In the genomic region with DNA sequence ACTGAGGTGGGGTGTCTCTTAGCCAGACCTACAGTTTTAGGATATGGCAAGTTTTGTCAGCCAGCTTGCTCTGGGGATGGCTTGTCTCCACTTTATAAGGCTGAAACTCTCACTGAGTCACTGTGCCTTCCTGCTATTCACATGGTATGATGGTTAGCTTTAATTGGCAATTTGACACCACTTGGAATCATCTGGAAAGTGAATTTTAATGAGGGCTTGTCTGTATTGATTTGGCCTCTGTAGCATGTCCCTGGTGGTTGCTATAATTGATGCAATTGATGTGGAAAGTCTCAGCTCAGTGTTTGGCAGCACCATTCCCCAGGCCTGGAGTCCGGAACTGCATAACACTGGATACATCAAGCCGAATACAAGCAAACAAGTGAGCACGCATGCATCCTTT, we compare ENCODE assay signal across 26 mouse cellular contexts.
A peak's percentile ranks its signal among the peaks of the same experiment; 100 is the strongest.
DNase-seq lines count a peak whose midpoint lies in the region; ATAC-seq lines count a peak whose summit lies in the region.
"Had no signal": no experiment of that assay in that cellular context is flagged by ENCODE, and none has a peak within 500 bp of the region (broad histone marks: within the 10 kb centered on the region; RNA-seq: fewer than 3 reads in every experiment).

No protein-coding gene starts in this region.

- H3K36me3 ChIP-seq in embryonic facial prominence, embryonic 14.5 days (ENCODE audit: control insufficient read depth, insufficient read depth, low read length), result no peaks in the 10 kb centered on the region
- H3K36me3 ChIP-seq in embryonic facial prominence, embryonic 10.5 days (replicated peaks), result no peaks in the 10 kb centered on the region
- no peaks in the 10 kb centered on the region for H3K36me3 ChIP-seq in forebrain, embryonic 14.5 days (ENCODE audit: control insufficient read depth, insufficient read depth, low read length)
- no peaks in the 10 kb centered on the region for H3K36me3 ChIP-seq in forebrain, embryonic 12.5 days (replicated peaks)
- H3K36me3 ChIP-seq in heart, embryonic 12.5 days, result no peaks in the 10 kb centered on the region
- H3K36me3 ChIP-seq: embryonic facial prominence, embryonic 12.5 days; heart, embryonic 13.5 days; hindbrain, embryonic 13.5 days had no signal

- no peaks in the 10 kb centered on the region for H3K9me3 ChIP-seq in embryonic facial prominence, embryonic 14.5 days (ENCODE audit: control insufficient read depth, low read length)
- no peaks in the 10 kb centered on the region for H3K9me3 ChIP-seq in embryonic facial prominence, embryonic 10.5 days
- no peaks in the 10 kb centered on the region for H3K9me3 ChIP-seq in forebrain, embryonic 14.5 days (replicated peaks; ENCODE audit: control insufficient read depth, low read length)
- H3K9me3 ChIP-seq in forebrain, embryonic 12.5 days, result no peaks in the 10 kb centered on the region
- H3K9me3 ChIP-seq in heart, embryonic 12.5 days (replicated peaks), result peaks cover 6% of the 10 kb centered on the region; the same call in 1 of the 2 replicates
- H3K9me3 ChIP-seq: embryonic facial prominence, embryonic 12.5 days; heart, embryonic 13.5 days; hindbrain, embryonic 13.5 days had no signal

- WGBS in embryonic facial prominence, embryonic 14.5 days, result 83% methylated on average over 3 of the region's 3 CpGs
- 92% methylated on average over 3 of the region's 3 CpGs for WGBS in embryonic facial prominence, embryonic 10.5 days
- WGBS in forebrain, embryonic 14.5 days, result 69% methylated on average over 3 of the region's 3 CpGs
- WGBS in forebrain, embryonic 12.5 days, result 84% methylated on average over 3 of the region's 3 CpGs
- WGBS in heart, embryonic 12.5 days, result 92% methylated on average over 3 of the region's 3 CpGs

- ATAC-seq in embryonic facial prominence, embryonic 14.5 days (ENCODE audit: low read depth), result peak; percentile 82
- no peak for ATAC-seq in forebrain, embryonic 14.5 days
- ATAC-seq in forebrain, embryonic 12.5 days (ENCODE audit: low FRiP score), result no peak
- ATAC-seq in heart, embryonic 12.5 days (ENCODE audit: insufficient number of reproducible peaks, low FRiP score), result no peak
- ATAC-seq: hindbrain, postnatal 0 days; inflammation-experienced regulatory T-cells, adult 6 months; intestine, embryonic 16.5 days; Patski had no signal

- no peak overlapping the region for H3K27ac ChIP-seq in embryonic facial prominence, embryonic 14.5 days (replicated peaks; ENCODE audit: low read depth, low read length)
- no peak overlapping the region for H3K27ac ChIP-seq in embryonic facial prominence, embryonic 10.5 days (replicated peaks)
- no peak overlapping the region for H3K27ac ChIP-seq in forebrain, embryonic 14.5 days (ENCODE audit: low read depth, low read length)
- no peak overlapping the region for H3K27ac ChIP-seq in forebrain, embryonic 12.5 days
- H3K27ac ChIP-seq in heart, embryonic 12.5 days (ENCODE audit: poor library complexity, severe bottlenecking), result no peak overlapping the region
- H3K27ac ChIP-seq: embryonic facial prominence, embryonic 12.5 days; heart, embryonic 13.5 days; hindbrain, embryonic 13.5 days; hindbrain, postnatal 0 days had no signal

- H3K9ac ChIP-seq in embryonic facial prominence, embryonic 14.5 days (ENCODE audit: low read depth, low read length), result no peak overlapping the region
- H3K9ac ChIP-seq in forebrain, embryonic 14.5 days (ENCODE audit: low read length), result no peak overlapping the region
- H3K9ac ChIP-seq in forebrain, embryonic 12.5 days, result no peak overlapping the region
- no peak overlapping the region for H3K9ac ChIP-seq in heart, embryonic 12.5 days
- H3K9ac ChIP-seq: embryonic facial prominence, embryonic 12.5 days; heart, embryonic 13.5 days; hindbrain, embryonic 13.5 days had no signal

- no peaks in the 10 kb centered on the region for H3K4me1 ChIP-seq in embryonic facial prominence, embryonic 14.5 days (ENCODE audit: control insufficient read depth, insufficient read depth, low read length)
- H3K4me1 ChIP-seq in embryonic facial prominence, embryonic 10.5 days, result no peaks in the 10 kb centered on the region
- H3K4me1 ChIP-seq in forebrain, embryonic 14.5 days (ENCODE audit: control insufficient read depth, insufficient read depth, low read length), result no peaks in the 10 kb centered on the region
- no peaks in the 10 kb centered on the region for H3K4me1 ChIP-seq in forebrain, embryonic 12.5 days
- no peaks in the 10 kb centered on the region for H3K4me1 ChIP-seq in heart, embryonic 12.5 days (replicated peaks)
- H3K4me1 ChIP-seq: embryonic facial prominence, embryonic 12.5 days; hindbrain, embryonic 13.5 days had no signal

- no peak overlapping the region for H3K4me2 ChIP-seq in embryonic facial prominence, embryonic 14.5 days (ENCODE audit: low read depth, low read length)
- H3K4me2 ChIP-seq in forebrain, embryonic 14.5 days (ENCODE audit: low read length), result no peak overlapping the region
- H3K4me2 ChIP-seq in forebrain, embryonic 12.5 days, result no peak overlapping the region
- no peak overlapping the region for H3K4me2 ChIP-seq in heart, embryonic 12.5 days
- H3K4me2 ChIP-seq: embryonic facial prominence, embryonic 12.5 days; heart, embryonic 13.5 days; hindbrain, embryonic 13.5 days had no signal

- DNase-seq in embryonic facial prominence, embryonic 14.5 days (ENCODE audit: low spot score), result peak; percentile 26
- no peak for DNase-seq in embryonic facial prominence, embryonic 10.5 days (ENCODE audit: low spot score)
- DNase-seq in forebrain, embryonic 14.5 days (ENCODE audit: low spot score), result peak; percentile 10
- peak; percentile 82 for DNase-seq in Muller cell, postnatal 12 days (ENCODE audit: inconsistent ontology term)
- peak; percentile 16 for DNase-seq in retina, embryonic 14.5 days (ENCODE audit: low spot score)
- no peak for DNase-seq in embryo, embryonic 11 days
- DNase-seq: adrenal gland, postnatal 10 days; adrenal gland, postnatal 36 days; cerebellum, adult 11 months; cerebellum, adult 2 months; cerebellum, adult 9-11 months; cerebellum, postnatal 25 days; gastrocnemius, postnatal 25 days; heart, adult 18-20 months; heart, postnatal 14 days; kidney, adult 18-20 months had no signal

- no peaks in the 10 kb centered on the region for H3K27me3 ChIP-seq in embryonic facial prominence, embryonic 14.5 days (replicated peaks; ENCODE audit: control insufficient read depth, insufficient read depth, low read length)
- no peaks in the 10 kb centered on the region for H3K27me3 ChIP-seq in embryonic facial prominence, embryonic 10.5 days (replicated peaks; ENCODE audit: low read depth, poor library complexity, severe bottlenecking)
- no peaks in the 10 kb centered on the region for H3K27me3 ChIP-seq in forebrain, embryonic 14.5 days (replicated peaks; ENCODE audit: control insufficient read depth, insufficient read depth, low read length)
- H3K27me3 ChIP-seq in forebrain, embryonic 12.5 days, result no peaks in the 10 kb centered on the region
- H3K27me3 ChIP-seq in heart, embryonic 12.5 days (replicated peaks), result no peaks in the 10 kb centered on the region
- H3K27me3 ChIP-seq: embryonic facial prominence, embryonic 12.5 days; heart, embryonic 13.5 days; hindbrain, embryonic 13.5 days; Patski had no signal

- no peak overlapping the region for H3K4me3 ChIP-seq in embryonic facial prominence, embryonic 14.5 days (ENCODE audit: low read depth, low read length)
- H3K4me3 ChIP-seq in embryonic facial prominence, embryonic 10.5 days, result no peak overlapping the region
- no peak overlapping the region for H3K4me3 ChIP-seq in forebrain, embryonic 14.5 days (ENCODE audit: low read depth, low read length)
- no peak overlapping the region for H3K4me3 ChIP-seq in forebrain, embryonic 12.5 days (replicated peaks)
- no peak overlapping the region for H3K4me3 ChIP-seq in heart, embryonic 12.5 days
- H3K4me3 ChIP-seq: embryonic facial prominence, embryonic 12.5 days; erythroblast, embryonic 14.5 days; heart, embryonic 13.5 days; hindbrain, embryonic 13.5 days had no signal

Comparison
In these comparisons a context has a peak if more than half of its experiments do, and no peak if none do; other contexts are left out.
1. DNase-seq: peak in embryonic facial prominence, embryonic 14.5 days (single experiment), forebrain, embryonic 14.5 days (single experiment), Muller cell, postnatal 12 days (single experiment) and retina, embryonic 14.5 days (single experiment); none in embryonic facial prominence, embryonic 10.5 days (single experiment) and embryo, embryonic 11 days (single experiment).